Mouse (Mus musculus) v-Abl transformed pro-B cells (cell line): ENCODE measurements around the gene Amh.

Experiments
- in situ Hi-C, 2 experiments: fragments of 400-800 bp; cut with MboI; formaldehyde crosslinking; loops; one replicate each; pipeline ENCODE4 v1.15.1; 2025; ENCODE audit not compliant: unreplicated experiment in 2 of 2

The Amh gene

GRCm38 (mm10) chr10:80804916-80805315 lies at the start of gene Amh:
TSS of gene Amh (plus strand) at chr10:80805243.
- in situ Hi-C loops = no loop called here

GRCm38 (mm10) chr10:80755291-80756015 lies 49.6 kb upstream of the Amh start:
- in situ Hi-C loops = no loop called here

GRCm38 (mm10) chr10:80756099-80756498 lies 48.9 kb upstream of the Amh start:
- in situ Hi-C loops = no loop called here

DNA sequence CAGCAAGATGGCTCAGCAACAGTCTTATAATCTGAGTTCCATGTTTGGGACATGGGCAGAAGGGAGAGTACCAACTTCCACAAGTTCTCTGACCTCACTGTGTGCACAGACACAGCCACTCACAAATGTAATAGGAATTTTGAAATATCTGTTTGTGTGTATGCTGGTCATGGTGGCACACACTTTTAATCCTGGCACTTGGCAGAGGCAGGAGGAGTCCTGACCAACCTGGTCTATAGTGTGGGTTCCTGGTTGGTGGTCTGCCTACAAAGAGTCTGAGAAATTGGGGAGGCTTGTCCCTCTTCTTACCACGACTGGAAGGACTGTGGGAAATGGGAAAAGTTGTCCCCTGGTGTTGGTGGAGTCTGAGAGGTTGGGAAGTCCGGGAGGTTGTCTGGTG lies 48.5 kb upstream of the Amh start:
- in situ Hi-C loops = no loop called here

DNA sequence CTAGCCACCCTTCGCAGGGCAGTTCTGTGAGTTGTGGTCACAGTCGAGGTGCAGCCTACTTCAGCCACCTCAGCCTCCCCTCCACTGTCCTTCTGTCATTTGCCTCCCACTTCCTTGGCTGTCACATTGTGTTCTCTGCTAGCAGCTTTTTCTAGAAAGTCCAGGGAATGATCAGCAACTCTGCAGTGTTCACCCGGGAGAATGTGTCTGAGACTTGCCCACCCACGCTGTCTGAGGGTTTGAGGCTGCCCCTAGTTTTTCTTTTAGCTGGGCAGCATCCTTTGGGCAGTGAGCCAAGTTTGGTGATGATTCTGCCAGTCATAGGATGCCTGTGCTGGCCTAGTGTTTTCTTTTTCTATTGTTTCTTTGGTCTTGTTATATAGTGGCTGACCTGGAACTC lies 48.1 kb upstream of the Amh start:
- in situ Hi-C loops = no loop called here

DNA sequence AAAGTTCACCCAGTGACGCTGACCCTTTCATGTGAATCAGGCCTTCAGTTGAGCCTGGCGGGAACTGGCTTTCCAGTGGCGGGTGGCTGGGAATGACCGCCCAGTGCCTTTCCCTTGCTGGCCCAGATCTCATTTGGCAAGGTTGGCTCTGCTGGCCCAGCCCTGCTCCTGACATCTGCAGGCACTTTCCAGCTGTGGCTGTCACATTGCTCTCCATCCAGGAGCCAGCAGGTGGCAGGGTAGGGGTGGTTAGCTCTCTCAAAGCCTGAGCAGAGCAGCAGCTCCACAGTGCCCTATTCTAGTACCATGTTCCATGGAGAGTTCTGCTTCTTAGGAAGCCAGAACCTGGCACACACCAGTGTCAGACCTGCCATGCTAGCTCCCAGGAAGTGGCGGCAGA lies 47.3 kb upstream of the Amh start:
- in situ Hi-C loops = no loop called here

GRCm38 (mm10) chr10:80758651-80759050 lies 46.4 kb upstream of the Amh start:
- in situ Hi-C loops = no loop called here

DNA sequence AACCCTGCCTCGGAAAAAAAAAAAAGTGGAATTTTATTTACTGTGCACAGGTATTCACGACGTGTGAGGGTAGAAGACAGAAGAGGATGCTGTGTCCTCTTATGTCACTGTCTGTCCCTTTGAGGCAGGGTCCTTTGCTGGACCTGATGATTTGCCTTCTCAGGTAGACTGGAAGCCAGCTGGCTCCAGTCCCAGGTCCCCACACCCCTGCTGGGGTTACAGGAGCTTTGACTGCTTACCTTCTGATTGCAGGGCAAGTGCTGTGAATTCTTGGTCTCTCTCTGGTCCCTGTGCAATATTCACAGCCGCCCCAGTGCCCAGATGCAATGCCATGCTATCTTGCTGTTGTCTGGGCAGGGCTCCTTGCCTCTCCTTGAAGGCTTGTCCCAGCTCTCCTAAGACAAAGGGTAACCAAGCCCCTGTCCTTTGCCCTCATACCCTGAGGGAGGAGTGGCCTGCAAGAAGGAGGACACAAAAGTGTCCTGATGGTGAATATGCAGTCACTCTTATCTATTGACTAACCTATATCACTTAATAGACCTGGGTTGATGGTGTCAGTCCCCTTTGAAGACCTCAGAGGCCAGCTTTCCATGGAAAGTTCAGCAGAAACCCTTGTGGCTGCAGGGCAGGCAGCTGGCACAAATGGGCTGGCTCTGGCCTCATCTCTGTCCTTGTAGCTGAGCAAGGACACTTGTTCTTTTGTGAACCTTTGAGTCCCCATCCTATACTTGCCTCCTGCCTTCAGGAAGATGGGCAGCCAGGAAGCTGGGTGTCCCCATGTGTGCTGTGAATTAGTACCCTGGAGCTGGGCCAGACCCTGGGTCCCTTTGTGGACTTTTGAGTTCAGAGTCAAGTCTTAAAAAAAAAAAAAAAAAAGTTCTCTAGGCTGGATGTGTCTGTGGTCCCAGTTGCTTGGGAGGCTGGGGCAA lies 44.2 kb upstream of the Amh start:
- in situ Hi-C loops = loop anchor here in 1 of 2 experiments (5.0 kb wide), 1 partner anchor 51 kb away; the partner anchor contains the start of gene Jsrp1

GRCm38 (mm10) chr10:80761821-80762220 lies 43.2 kb upstream of the Amh start:
- in situ Hi-C loops = loop anchor here in 1 of 2 experiments (5.0 kb wide), 1 partner anchor 50 kb away; the partner anchor contains the start of gene Jsrp1

GRCm38 (mm10) chr10:80763502-80763901 lies 41.5 kb upstream of the Amh start:
- in situ Hi-C loops = loop anchor here in 1 of 2 experiments (5.0 kb wide), 1 partner anchor 49 kb away; the partner anchor contains the start of gene Jsrp1

DNA sequence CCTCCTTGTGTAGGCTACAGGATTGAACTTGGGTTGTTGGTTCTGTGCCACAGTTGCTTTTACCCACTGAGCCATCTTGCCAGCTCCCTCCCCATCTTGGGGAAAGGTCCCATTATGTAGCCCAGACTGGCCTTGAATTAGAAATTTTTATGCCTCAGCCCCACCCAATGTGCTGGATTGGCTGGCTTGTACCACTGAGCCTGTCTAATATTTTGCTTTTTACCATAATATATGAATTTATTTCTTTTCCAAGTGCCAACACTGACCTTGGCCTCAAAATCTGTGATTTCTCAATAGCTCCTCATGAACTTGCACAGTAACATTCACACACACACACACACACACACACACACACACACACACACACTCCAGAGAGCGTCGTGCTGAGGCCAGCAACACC lies 39.3 kb upstream of the Amh start:
- in situ Hi-C loops = no loop called here

DNA sequence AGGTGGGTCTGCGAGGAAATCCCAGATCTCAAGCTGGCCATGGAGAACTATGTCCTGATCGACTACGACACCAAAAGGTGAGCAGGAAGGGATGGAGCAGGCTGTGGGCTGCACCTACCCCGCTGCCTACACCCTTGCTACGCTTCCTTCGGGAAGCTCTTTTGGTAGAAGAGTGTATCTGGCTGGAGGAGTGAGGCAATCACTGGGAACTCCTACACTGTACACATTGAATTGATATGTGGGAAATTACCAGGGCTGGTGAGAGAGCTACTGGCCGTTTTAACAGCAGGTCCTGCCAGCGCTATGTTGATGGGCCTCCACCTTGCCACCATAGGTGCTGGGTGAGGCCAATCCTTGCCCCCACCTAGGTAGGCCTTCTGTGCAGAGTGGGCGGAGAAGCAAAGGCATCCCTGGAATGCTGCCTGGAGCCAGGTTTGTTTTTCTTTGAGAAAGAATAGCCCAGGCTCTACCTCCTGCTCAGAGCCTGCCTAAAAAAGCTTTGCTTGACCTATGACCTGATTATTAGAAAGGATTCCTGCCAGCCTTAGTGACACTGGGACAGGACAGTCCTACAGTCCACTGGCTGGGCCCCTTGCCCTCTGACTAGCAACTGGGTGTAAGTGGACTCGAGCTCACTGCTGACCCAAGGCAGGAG lies 38.8 kb upstream of the Amh start:
- in situ Hi-C loops = no loop called here

GRCm38 (mm10) chr10:80768365-80768764 lies 36.7 kb upstream of the Amh start:
- in situ Hi-C loops = no loop called here

DNA sequence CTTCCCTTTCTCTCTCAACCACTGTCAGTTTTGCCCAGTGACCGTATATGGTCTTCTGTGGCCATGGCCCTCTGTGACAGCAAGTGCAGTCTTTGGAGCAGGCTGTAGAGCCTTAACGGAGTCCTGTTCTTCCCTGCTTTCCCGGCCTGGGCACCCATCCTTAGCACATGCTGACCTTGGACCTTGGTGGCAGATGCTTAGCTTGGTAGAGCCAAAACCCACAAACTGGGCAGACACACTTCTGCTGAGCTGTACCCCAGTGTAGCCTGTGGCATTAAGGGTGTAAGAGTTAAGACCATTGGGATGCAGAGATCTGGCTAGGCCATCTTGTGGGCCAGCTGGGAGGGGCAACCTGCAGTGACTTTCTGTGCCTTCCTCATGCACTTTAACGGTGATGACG lies 31.2 kb upstream of the Amh start:
- in situ Hi-C loops = no loop called here

- in situ Hi-C loops = no loop called here
These were observed 30.5 kb upstream of the Amh start for GRCm38 (mm10) chr10:80774549-80774948.

GRCm38 (mm10) chr10:80774981-80775380 lies 30.1 kb upstream of the Amh start:
- in situ Hi-C loops = no loop called here

DNA sequence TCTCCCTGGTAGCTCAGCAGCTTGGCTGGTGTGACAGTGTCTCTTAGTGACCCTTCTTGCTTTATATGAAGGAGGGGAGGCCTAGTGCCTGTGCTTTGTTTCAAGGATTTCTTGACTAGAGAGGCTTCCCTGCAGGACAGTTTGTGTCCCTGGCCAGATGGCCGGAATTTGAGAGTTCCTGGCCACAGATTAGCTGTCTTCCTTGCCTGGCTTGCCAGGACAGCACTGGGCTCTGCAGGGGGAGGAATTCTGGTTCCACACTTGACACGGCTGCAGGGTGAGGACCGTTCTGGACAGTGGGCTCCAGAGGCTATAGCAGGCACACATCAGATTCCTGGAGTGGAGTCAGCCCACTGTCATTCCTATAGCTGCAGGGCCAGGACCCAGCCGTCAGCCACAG lies 29.3 kb upstream of the Amh start:
- in situ Hi-C loops = no loop called here

GRCm38 (mm10) chr10:80776358-80776869 lies 28.6 kb upstream of the Amh start:
- in situ Hi-C loops = no loop called here

DNA sequence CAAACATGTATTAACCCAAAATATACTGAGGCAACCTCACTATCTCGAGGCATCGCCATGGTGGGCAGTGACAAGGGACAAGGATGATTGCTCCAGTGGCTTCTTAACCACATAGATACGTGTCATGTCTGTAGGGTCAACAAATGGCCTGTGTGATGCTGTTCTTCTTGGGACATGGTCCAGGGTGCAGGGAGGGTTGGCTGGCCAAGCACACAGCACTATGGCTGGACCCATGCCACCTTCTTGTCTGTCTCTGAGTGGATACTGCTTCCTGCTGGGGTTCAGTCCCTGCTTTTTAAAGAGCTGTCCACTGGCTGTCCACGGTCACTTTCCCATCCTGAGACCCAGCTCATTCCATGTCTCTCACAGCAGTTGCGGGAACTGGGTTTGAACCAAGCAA lies 27.9 kb upstream of the Amh start:
- in situ Hi-C loops = no loop called here

DNA sequence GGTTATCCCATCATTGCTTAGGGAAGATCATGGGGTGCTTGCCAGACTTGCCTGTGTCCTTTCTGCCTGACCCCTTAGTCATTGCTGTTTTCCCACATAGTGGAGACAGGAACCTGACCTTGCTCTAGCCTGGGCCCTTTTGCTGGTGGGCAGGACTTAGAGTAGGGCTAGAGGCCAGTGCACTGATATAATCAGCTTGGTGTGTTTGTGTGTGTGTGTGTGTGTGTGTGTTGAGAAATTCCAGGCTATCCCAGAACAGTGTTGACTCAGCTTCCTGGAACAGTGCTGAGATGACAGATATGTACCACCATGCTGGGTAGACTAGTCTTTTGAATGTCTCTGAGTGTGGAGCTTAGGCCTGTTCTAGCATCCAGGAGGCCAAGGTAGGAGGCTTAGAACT lies 25.5 kb upstream of the Amh start:
- in situ Hi-C loops = no loop called here

DNA sequence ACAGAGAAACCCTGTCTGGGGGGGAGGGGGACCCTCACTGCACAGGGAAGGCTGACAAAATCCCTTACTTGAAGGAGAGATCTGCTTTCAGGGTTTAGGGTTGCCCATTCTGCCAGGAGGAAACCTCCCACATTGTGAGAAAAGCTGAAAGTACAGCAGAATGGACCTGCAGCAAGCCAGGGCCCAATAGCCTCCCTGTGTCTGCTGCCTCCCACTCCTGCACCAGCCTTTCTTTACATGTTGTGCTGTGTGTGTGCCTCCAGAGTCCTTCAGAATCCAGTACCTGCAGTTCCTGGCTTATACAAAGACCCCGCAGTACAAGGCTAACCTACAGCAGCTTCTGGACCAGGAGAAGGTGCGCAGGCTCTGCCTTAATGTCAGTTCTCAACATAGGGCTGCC lies 20.7 kb upstream of the Amh start:
- in situ Hi-C loops = no loop called here
